Mouse (Mus musculus): ENCODE data around the gene Pawr. TPM values are rescaled to one million over a fixed set of nuclear protein-coding genes. Genes with fewer than 3 reads are reported as not detected.
"Not testable (repeated sequence)": the region's sequence is repeated elsewhere in the genome, so short reads cannot be mapped to it uniquely, and the experiment has no call there.

Gene Pawr
- polyA plus RNA-seq, 1 experiment = 46.2 TPM

DNA sequence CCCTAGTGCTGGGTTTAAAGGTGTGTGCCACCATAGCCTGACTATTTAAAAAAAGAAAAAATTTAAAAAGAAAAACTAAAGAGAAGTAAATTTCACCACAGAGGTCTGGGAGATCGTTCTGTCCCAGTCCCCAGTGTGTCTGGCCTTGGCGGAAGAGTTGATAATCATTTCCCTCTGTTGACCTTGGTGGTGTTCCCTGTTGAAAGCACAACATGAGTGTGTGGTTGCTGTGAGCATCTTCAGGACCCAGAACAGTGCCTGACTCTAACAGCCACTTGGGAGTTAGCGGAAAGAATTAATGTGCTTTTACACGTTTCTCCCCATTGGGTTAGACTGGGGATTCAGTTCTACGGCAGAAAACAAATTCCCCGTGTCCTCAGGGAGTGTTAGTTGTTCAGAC, 77.1 kb downstream of the Pawr start:
- Histone ChIP-seq H3K27ac (ENCODE audit: insufficient read depth, low read length) (no peak overlapping the region), H3K4me1 (ENCODE audit: control insufficient read depth, insufficient read depth, low read length) (no peaks in the 10 kb centered on the region), H3K4me3 (ENCODE audit: insufficient read depth, low read length) (no peak overlapping the region)
- TF ChIP-seq POLR2A (IDR thresholded peaks at IDR 0.05; ENCODE audit: low read depth, low read length) (no peak), CTCF (IDR thresholded peaks at IDR 0.05; ENCODE audit: borderline replicate concordance, insufficient read depth, low read length) (no peak)

DNA sequence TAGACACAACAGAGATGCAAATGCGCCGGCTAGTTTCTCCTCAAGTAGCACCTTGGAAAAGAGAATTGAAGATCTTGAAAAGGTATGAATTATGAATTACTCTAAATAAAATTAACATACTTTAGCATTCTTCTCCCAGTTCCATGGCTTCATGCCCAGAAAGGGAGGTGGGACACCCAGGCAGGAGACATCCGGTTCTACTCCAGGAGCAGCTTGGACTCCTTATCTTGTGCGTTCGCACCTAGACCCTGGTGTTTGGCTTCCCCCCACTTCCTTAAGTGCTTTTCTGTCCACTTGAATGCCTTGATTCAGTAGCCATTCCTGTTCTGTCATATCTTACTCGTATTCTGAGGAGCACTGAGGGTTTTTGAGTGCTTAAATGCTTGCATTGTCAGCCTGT, 77.6 kb downstream of the Pawr start:
- TF ChIP-seq POLR2A (IDR thresholded peaks at IDR 0.05; ENCODE audit: low read depth, low read length) (no peak), CTCF (IDR thresholded peaks at IDR 0.05; ENCODE audit: borderline replicate concordance, insufficient read depth, low read length) (no peak)
- Histone ChIP-seq H3K4me3 (ENCODE audit: insufficient read depth, low read length) (no peak overlapping the region), H3K4me1 (ENCODE audit: control insufficient read depth, insufficient read depth, low read length) (no peaks in the 10 kb centered on the region), H3K27ac (ENCODE audit: insufficient read depth, low read length) (no peak overlapping the region)

DNA sequence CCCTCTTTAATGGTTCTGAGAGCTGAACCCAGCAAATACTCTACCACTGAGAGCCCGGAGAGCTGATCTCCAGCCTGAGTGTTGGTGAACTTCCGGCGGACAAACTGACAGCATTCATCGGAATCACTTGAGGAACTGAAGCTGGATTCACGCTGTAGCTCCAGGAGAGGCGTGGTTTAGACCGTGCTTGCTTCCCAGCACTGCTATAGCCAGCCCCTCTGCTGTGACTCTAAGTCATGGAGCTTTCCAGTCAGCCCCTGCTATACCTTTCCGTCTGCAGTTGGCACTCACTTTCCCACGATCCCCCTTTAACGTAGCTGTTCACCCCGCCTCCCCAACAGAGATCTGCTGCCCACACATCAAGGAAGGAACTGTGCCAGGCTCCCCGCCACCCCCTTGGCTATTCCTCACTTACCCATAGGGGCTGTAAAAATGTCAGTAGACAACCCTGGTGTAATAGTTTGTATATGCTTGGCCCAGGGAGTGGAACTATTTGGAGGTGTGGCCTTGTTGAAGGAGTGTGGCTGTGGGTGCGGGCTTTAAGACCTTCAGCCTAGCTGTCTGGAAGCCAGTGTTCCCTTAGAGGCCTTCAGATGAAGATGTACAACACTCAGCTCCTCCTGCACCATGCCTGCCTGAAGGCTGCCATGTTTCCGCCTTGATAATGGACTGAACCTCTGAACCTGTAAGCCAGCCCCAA, 83.2 kb downstream of the Pawr start:
- no peak for TF ChIP-seq POLR2A (IDR thresholded peaks at IDR 0.05; ENCODE audit: low read depth, low read length)
- TF ChIP-seq CTCF (IDR thresholded peaks at IDR 0.05; ENCODE audit: borderline replicate concordance, insufficient read depth, low read length) = no peak
- Histone ChIP-seq H3K27ac (ENCODE audit: insufficient read depth, low read length) (no peak overlapping the region), H3K4me1 (ENCODE audit: control insufficient read depth, insufficient read depth, low read length) (no peaks in the 10 kb centered on the region), H3K4me3 (ENCODE audit: insufficient read depth, low read length) (no peak overlapping the region)

DNA sequence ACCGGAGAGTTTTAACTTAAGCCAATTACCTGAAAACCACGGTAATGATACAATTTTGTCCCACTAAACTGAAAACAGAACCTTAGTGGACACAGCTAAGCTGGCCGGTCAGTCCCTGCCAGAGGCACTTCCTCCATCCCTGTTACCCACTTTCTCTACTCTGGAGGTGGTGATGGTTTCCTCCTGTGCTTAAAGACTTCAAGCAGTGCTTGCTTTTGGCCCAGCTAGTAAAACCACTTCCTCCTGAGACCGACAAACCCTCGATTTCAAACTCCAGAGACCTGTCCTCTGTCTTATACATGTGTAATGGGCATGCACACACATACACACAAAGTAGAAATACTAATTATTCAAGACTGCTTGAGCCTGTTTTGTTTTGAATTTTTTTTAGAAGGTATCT, 85.5 kb downstream of the Pawr start:
- H3K4me1 ChIP-seq (ENCODE audit: control insufficient read depth, insufficient read depth, low read length) = no peaks in the 10 kb centered on the region
- no peak overlapping the region for H3K4me3 ChIP-seq (ENCODE audit: insufficient read depth, low read length)
- H3K27ac ChIP-seq (ENCODE audit: insufficient read depth, low read length) = no peak overlapping the region
- TF ChIP-seq CTCF (IDR thresholded peaks at IDR 0.05; ENCODE audit: borderline replicate concordance, insufficient read depth, low read length) (no peak), POLR2A (IDR thresholded peaks at IDR 0.05; ENCODE audit: low read depth, low read length) (no peak)

DNA sequence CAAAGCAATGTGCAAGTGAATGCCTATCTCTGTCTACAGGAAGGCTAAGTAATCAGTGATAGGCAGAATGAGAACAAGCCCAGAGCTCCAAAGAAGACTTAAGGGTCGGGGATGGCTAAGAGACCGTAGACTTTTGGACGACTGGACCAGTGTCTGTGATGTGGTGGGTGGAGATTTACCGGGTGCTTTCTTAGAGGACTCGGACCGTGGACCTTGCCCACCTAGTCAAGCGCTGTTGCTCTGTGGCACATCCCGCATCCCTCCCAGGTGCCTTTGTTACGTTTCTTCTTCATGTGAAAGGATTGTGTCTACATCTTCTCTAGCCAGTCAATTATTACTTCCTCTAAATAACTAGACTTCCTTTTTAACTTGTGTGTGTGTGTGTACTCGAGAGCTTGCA, 98.6 kb downstream of the Pawr start:
- H3K27ac ChIP-seq (ENCODE audit: insufficient read depth, low read length) = no peak overlapping the region
- peaks cover 15% of the 10 kb centered on the region for H3K4me1 ChIP-seq (ENCODE audit: control insufficient read depth, insufficient read depth, low read length)
- H3K4me3 ChIP-seq (ENCODE audit: insufficient read depth, low read length) = no peak overlapping the region
- TF ChIP-seq CTCF (IDR thresholded peaks at IDR 0.05; ENCODE audit: borderline replicate concordance, insufficient read depth, low read length) (no peak), POLR2A (IDR thresholded peaks at IDR 0.05; ENCODE audit: low read depth, low read length) (no peak)

DNA sequence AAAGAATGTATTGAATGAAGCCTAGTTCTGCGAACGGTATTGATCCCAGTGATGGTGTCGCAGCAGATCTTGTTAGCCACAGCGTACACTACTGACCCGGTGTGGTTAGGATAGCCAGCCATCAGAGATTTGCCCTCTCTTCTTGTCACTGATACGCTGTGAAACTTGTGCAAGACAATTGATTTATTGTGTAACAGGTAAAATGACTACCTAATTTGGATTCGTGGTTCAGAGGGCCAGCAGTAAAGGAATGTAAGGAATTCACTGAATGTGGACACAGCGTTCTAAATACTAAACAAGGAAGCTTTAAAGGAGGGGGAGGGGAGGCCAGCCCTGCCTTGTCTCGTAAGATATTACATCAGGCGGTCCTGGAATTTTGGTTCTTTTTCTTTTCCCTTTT, 100.3 kb downstream of the Pawr start:
- 0 out of 2 replicates have a peak overlapping the region, but pooled peaks have one; percentile 15 for H3K27ac ChIP-seq (ENCODE audit: insufficient read depth, low read length)
- no peak overlapping the region for H3K4me3 ChIP-seq (ENCODE audit: insufficient read depth, low read length)
- H3K4me1 ChIP-seq (ENCODE audit: control insufficient read depth, insufficient read depth, low read length) = peaks cover 19% of the 10 kb centered on the region
- TF ChIP-seq POLR2A (IDR thresholded peaks at IDR 0.05; ENCODE audit: low read depth, low read length) (no peak), CTCF (IDR thresholded peaks at IDR 0.05; ENCODE audit: borderline replicate concordance, insufficient read depth, low read length) (no peak)

DNA sequence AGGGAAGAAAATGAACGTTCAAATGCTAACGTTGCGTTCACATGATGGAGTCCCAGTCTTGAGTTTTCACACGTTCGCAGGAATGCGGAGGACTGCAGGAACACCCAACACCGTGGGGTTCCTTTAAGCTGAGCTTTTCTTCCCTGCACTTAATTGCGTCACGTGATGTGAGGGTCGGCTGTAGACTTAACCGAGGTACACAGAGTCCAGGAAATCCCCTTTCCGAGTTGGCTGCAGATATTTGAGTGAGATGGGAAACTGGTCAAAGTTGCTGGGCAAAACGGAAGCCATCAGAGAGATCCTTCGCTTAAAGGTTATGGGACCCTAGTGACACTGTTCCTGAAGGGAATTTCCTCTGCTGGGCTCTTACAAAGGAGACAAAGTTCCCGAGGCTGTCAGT, 102.1 kb downstream of the Pawr start:
- Histone ChIP-seq H3K27ac (ENCODE audit: insufficient read depth, low read length) (peak overlapping the region; percentile 95), H3K4me1 (ENCODE audit: control insufficient read depth, insufficient read depth, low read length) (peaks cover 19% of the 10 kb centered on the region), H3K4me3 (ENCODE audit: insufficient read depth, low read length) (no peak overlapping the region)
- TF ChIP-seq POLR2A (IDR thresholded peaks at IDR 0.05; ENCODE audit: low read depth, low read length) = no peak
- no peak for TF ChIP-seq CTCF (IDR thresholded peaks at IDR 0.05; ENCODE audit: borderline replicate concordance, insufficient read depth, low read length)

DNA sequence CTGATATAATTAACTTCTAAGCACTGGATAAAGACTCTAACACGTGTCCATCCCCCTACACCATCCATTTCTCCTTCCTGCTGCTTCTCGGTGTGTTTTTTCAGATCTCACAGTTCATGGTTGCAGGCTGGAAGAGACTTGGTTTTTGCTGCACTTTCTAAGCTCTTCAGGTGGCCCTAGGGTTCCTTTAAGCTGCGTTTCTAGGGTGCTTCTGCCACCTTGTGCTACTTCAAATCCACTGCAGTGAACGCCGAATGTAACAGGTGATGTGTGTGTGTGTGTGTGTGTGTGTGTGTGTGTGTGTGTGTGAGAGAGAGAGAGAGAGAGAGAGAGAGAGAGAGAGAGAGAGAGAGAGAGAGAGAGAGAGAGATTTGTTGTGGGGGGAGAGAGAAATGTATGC, 103.7 kb downstream of the Pawr start:
- TF ChIP-seq CTCF (IDR thresholded peaks at IDR 0.05; ENCODE audit: borderline replicate concordance, insufficient read depth, low read length) = peak; percentile 49; the same call in 1 of the 2 replicates
- TF ChIP-seq POLR2A (IDR thresholded peaks at IDR 0.05; ENCODE audit: low read depth, low read length) = no peak
- no peak overlapping the region; the same call in 1 of the 2 replicates for H3K27ac ChIP-seq (ENCODE audit: insufficient read depth, low read length)
- no peak overlapping the region for H3K4me3 ChIP-seq (ENCODE audit: insufficient read depth, low read length)
- H3K4me1 ChIP-seq (ENCODE audit: control insufficient read depth, insufficient read depth, low read length) = peaks cover 19% of the 10 kb centered on the region

DNA sequence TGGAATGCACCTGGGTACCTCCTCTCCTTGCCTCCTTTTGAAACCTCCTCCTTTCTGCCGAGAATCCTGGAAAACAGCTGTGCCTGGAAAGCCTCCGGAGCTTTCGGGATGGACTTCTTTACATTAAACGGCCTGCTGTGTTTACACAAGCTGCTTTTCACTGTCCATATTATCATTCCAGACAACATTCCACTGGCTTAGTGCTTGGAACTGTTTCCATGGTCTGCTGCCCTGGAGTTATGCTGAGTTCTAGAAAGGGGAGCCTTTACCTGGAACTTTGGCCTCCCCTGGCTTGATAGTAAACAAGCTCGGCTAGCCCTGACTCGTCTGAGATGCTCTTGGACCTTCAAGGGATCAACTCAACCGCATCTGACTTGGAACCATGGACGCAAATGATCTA, 104.4 kb downstream of the Pawr start:
- Histone ChIP-seq H3K27ac (ENCODE audit: insufficient read depth, low read length) (no peak overlapping the region), H3K4me3 (ENCODE audit: insufficient read depth, low read length) (no peak overlapping the region), H3K4me1 (ENCODE audit: control insufficient read depth, insufficient read depth, low read length) (peaks cover 19% of the 10 kb centered on the region)
- no peak for TF ChIP-seq POLR2A (IDR thresholded peaks at IDR 0.05; ENCODE audit: low read depth, low read length)
- no peak for TF ChIP-seq CTCF (IDR thresholded peaks at IDR 0.05; ENCODE audit: borderline replicate concordance, insufficient read depth, low read length)

DNA sequence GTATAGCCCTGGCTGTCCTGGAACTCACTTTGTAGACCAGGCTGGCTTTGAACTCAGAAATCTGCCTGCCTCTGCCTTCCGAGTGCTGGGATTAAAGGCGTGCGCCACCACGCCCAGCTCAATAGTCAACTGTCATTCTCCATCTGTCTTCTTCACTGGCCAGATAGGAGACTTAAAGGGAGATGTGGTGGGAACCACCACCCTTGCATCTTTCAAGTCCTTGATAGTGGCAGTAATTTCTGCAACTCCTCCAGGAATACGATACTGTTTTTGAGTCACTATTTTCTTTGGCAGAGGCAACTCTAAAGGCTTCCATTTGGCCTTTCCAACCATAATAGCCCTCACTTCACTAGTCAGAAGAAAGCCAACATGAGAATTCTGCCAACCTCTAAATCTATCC, 108.3 kb downstream of the Pawr start:
- H3K27ac ChIP-seq (ENCODE audit: insufficient read depth, low read length); H3K4me1 ChIP-seq (ENCODE audit: control insufficient read depth, insufficient read depth, low read length); H3K4me3 ChIP-seq (ENCODE audit: insufficient read depth, low read length): not testable (repeated sequence)

Data from embryonic fibroblast, embryonic 13.5 days (primary cell).